Mouse (Mus musculus): ENCODE measurements around the gene Nrap. TPM values are rescaled to one million over a fixed set of nuclear protein-coding genes. Genes with fewer than 3 reads are reported as not detected.

The Nrap gene
- polyA plus RNA-seq, 1 experiment from 2014 or later = 0.41 TPM

DNA sequence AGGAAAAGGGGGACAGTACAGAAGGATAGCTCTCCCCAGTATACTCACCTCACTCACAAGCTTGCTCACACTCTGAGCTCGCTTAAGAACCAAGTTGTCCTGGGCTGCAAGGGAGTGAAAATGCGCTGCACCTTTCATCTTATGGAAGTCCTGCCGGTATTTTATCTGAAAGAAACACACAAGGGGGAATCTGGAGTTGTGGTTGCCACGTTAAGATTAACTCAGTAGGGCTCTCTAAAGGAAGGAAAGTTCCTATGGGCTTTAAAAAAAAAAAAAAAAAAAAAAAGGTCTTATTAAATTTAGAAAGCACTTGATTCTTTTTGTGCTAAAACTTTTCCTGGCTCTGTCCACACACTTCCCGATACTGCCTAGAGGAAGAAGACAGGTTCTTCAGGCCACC is 11.8 kb downstream of the Nrap start:
- Histone ChIP-seq H3K4me2 (replicated peaks; ENCODE audit: low read depth) (no peak overlapping the region), H3K27ac (replicated peaks) (no peak overlapping the region), H3K27me3 (ENCODE audit: control insufficient read depth, insufficient read depth, low read length) (no peaks in the 10 kb centered on the region), H3K4me3 (ENCODE audit: low read depth, low read length) (no peak overlapping the region), H3K4me1 (replicated peaks; ENCODE audit: control insufficient read depth, insufficient read depth) (no peaks in the 10 kb centered on the region), H3K36me3 (ENCODE audit: control insufficient read depth, insufficient read depth, low read length) (no peaks in the 10 kb centered on the region), H3K9ac (ENCODE audit: low read length) (no peak overlapping the region), H3K9me3 (ENCODE audit: control insufficient read depth, low read length) (no peaks in the 10 kb centered on the region)
- TF ChIP-seq CTCF (IDR thresholded peaks at IDR 0.05; ENCODE audit: low read depth) = no peak
- TF ChIP-seq EP300 (optimal IDR thresholded peaks at IDR 0.05) = no peak
- DNase-seq (ENCODE audit: low spot score) (no peak), ATAC-seq (ENCODE audit: low FRiP score, low TSS enrichment) (no peak)
- WGBS = 80% methylated on average over 5 of the region's 5 CpGs

DNA sequence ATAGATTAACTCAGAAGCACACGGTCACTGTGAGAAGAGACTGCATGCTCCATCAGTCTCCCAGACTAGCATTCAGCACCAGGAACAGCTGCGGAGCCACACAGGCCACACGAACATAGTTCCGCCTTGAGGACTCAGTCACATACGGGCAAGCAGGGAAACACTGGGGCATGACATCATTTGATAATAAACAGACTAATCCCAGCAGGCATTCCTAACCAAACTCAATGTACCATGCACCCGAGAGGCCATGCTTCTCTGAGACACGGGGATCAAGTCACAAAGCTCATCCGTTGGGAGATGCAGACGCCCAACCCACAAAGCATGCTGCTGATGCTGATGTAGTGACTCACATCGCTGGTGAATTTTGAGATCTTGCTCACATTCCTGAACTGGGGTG is 15.8 kb downstream of the Nrap start:
- H3K27ac ChIP-seq (replicated peaks) = no peak overlapping the region
- H3K4me1 ChIP-seq (replicated peaks; ENCODE audit: control insufficient read depth, insufficient read depth) = no peaks in the 10 kb centered on the region
- H3K4me2 ChIP-seq (replicated peaks; ENCODE audit: low read depth) = no peak overlapping the region
- TF ChIP-seq CTCF (IDR thresholded peaks at IDR 0.05; ENCODE audit: low read depth) = no peak
- TF ChIP-seq EP300 (optimal IDR thresholded peaks at IDR 0.05) = no peak
- H3K4me3 ChIP-seq (ENCODE audit: low read depth, low read length) = no peak overlapping the region
- no peaks in the 10 kb centered on the region for H3K9me3 ChIP-seq (ENCODE audit: control insufficient read depth, low read length)
- ATAC-seq (ENCODE audit: low FRiP score, low TSS enrichment) = peak; percentile 60; the same call in 1 of the 2 replicates
- WGBS = 40% methylated on average over 10 of the region's 10 CpGs
- H3K9ac ChIP-seq (ENCODE audit: low read length) = no peak overlapping the region
- no peak for DNase-seq (ENCODE audit: low spot score)
- no peaks in the 10 kb centered on the region for H3K27me3 ChIP-seq (ENCODE audit: control insufficient read depth, insufficient read depth, low read length)
- H3K36me3 ChIP-seq (ENCODE audit: control insufficient read depth, insufficient read depth, low read length) = no peaks in the 10 kb centered on the region

DNA sequence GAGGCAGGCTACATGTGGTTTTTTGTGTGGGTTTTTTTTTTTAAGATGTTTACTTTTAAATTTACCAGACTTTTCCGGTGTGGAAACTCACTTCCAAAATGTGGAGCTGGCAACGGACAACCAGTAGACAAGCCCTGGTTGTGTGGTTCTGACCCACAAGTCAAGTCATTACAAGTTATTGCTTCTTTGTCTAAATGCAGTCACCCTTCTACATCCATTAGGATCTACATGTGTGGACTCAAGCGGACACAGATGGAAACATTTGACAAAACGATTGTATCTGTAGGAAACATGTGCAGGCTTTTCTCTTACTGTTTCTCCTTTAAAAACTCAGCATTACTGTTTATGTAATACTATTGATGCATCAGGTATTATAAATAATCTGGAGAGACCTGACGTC is 16.6 kb downstream of the Nrap start:
- no peak overlapping the region for H3K4me3 ChIP-seq (ENCODE audit: low read depth, low read length)
- TF ChIP-seq CTCF (IDR thresholded peaks at IDR 0.05; ENCODE audit: low read depth) (no peak), EP300 (optimal IDR thresholded peaks at IDR 0.05) (no peak)
- no peak overlapping the region for H3K27ac ChIP-seq (replicated peaks)
- no peak overlapping the region for H3K4me2 ChIP-seq (replicated peaks; ENCODE audit: low read depth)
- H3K27me3 ChIP-seq (ENCODE audit: control insufficient read depth, insufficient read depth, low read length) = no peaks in the 10 kb centered on the region
- DNase-seq (ENCODE audit: low spot score) (no peak), ATAC-seq (ENCODE audit: low FRiP score, low TSS enrichment) (no peak)
- H3K9me3 ChIP-seq (ENCODE audit: control insufficient read depth, low read length) = no peaks in the 10 kb centered on the region
- H3K36me3 ChIP-seq (ENCODE audit: control insufficient read depth, insufficient read depth, low read length) = no peaks in the 10 kb centered on the region
- 83% methylated on average over 5 of the region's 5 CpGs for WGBS
- H3K4me1 ChIP-seq (replicated peaks; ENCODE audit: control insufficient read depth, insufficient read depth) = no peaks in the 10 kb centered on the region
- H3K9ac ChIP-seq (ENCODE audit: low read length) = no peak overlapping the region

DNA sequence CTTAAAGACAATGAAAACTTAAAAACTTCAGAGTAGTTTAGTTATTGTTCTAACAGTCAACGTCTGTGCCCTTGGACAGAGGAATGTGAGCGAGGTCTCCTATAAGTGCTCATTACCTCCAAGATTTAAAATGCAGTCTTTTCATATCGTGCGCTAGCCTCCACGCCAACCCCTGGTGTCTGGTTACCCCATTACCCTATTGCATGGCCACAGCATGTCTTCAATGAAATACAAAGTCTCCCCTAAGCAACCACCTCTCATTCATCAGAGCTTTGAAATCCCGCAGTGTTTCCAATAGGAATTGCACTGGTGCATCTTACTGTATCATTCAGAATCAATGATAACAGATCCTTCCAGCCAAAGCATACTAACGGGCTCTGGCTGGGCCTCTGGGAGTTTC is 17.6 kb downstream of the Nrap start:
- no peak overlapping the region for H3K9ac ChIP-seq (ENCODE audit: low read length)
- no peak overlapping the region for H3K4me2 ChIP-seq (replicated peaks; ENCODE audit: low read depth)
- no peaks in the 10 kb centered on the region for H3K36me3 ChIP-seq (ENCODE audit: control insufficient read depth, insufficient read depth, low read length)
- 78% methylated on average over 7 of the region's 7 CpGs for WGBS
- no peaks in the 10 kb centered on the region for H3K9me3 ChIP-seq (ENCODE audit: control insufficient read depth, low read length)
- H3K27ac ChIP-seq (replicated peaks) = no peak overlapping the region
- no peaks in the 10 kb centered on the region for H3K27me3 ChIP-seq (ENCODE audit: control insufficient read depth, insufficient read depth, low read length)
- no peak for TF ChIP-seq EP300 (optimal IDR thresholded peaks at IDR 0.05)
- H3K4me3 ChIP-seq (ENCODE audit: low read depth, low read length) = no peak overlapping the region
- DNase-seq (ENCODE audit: low spot score) (no peak), ATAC-seq (ENCODE audit: low FRiP score, low TSS enrichment) (no peak)
- no peaks in the 10 kb centered on the region for H3K4me1 ChIP-seq (replicated peaks; ENCODE audit: control insufficient read depth, insufficient read depth)

DNA sequence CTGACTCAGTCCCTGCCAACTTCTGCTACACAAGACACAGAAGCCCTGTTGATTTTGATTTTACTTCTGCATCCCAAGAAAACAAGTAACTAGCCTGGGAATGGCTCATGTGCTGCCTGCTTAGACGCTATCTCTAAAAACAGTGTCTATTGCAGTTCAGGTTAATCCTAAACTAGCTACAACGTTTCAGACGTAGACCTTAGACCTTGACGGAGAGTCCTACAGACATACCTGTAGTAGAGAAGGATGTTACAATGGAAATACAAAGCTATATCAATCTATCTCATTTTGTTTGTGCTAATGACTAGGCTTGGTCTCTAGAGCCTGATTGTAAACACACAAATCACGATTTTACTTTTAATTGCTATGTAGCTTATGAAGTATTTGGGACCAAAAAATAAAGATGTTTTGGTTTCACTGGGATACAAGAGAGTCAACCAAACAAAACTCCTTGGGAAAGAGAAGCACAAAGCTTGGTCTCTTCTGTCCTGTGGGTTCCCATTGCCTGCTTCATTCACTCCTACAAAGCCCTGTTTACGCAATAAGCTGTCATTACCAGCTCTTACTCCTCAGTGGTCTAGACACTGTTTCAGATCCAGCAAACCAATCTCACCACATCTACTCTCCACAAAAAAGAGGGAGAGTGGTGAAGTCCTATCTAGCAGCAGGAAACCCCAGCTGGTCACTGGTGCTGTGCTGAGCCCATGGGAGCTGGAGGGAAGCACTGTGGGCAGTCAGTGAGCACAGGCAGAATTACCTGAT is 19.3 kb downstream of the Nrap start:
- H3K4me1 ChIP-seq (replicated peaks; ENCODE audit: control insufficient read depth, insufficient read depth) = no peaks in the 10 kb centered on the region
- no peak for DNase-seq (ENCODE audit: low spot score)
- no peaks in the 10 kb centered on the region for H3K36me3 ChIP-seq (ENCODE audit: control insufficient read depth, insufficient read depth, low read length)
- 83% methylated on average over 6 of the region's 6 CpGs for WGBS
- H3K4me3 ChIP-seq (ENCODE audit: low read depth, low read length) = no peak overlapping the region
- no peak for ATAC-seq (ENCODE audit: low FRiP score, low TSS enrichment)
- TF ChIP-seq EP300 (optimal IDR thresholded peaks at IDR 0.05) (no peak), CTCF (IDR thresholded peaks at IDR 0.05; ENCODE audit: low read depth) (no peak)
- H3K9ac ChIP-seq (ENCODE audit: low read length) = no peak overlapping the region
- no peaks in the 10 kb centered on the region for H3K27me3 ChIP-seq (ENCODE audit: control insufficient read depth, insufficient read depth, low read length)
- H3K4me2 ChIP-seq (replicated peaks; ENCODE audit: low read depth) = no peak overlapping the region
- H3K27ac ChIP-seq (replicated peaks) = no peak overlapping the region
- H3K9me3 ChIP-seq (ENCODE audit: control insufficient read depth, low read length) = no peaks in the 10 kb centered on the region

DNA sequence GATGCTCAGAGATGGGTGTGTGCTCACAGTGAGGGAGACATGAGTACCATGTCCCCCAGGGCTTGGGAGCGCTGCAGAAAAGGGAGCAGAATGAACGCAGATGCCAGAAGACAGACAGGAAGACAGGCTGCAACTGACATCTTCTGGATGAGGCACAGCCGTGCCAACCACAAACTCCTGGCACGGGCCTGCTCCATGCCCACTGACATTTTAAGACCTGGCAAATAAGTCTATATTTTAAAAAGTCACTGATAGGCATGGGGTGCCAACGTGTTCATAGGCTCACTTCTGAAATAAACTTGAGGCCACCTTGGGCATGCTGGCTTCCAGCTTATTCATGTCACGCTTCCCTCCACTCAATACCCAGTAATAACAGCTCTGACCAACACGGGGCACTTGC is 20.9 kb downstream of the Nrap start:
- H3K4me3 ChIP-seq (ENCODE audit: low read depth, low read length) = no peak overlapping the region
- no peak for TF ChIP-seq EP300 (optimal IDR thresholded peaks at IDR 0.05)
- no peak for TF ChIP-seq CTCF (IDR thresholded peaks at IDR 0.05; ENCODE audit: low read depth)

More for the DNA sequence above, 20.9 kb downstream of the Nrap start:
- Histone ChIP-seq H3K27me3 (ENCODE audit: control insufficient read depth, insufficient read depth, low read length) (no peaks in the 10 kb centered on the region), H3K27ac (replicated peaks) (no peak overlapping the region), H3K36me3 (ENCODE audit: control insufficient read depth, insufficient read depth, low read length) (no peaks in the 10 kb centered on the region), H3K4me2 (replicated peaks; ENCODE audit: low read depth) (no peak overlapping the region), H3K4me1 (replicated peaks; ENCODE audit: control insufficient read depth, insufficient read depth) (peaks cover 3% of the 10 kb centered on the region; the same call in 1 of the 2 replicates), H3K9me3 (ENCODE audit: control insufficient read depth, low read length) (no peaks in the 10 kb centered on the region), H3K9ac (ENCODE audit: low read length) (no peak overlapping the region)
- WGBS = 86% methylated on average over 7 of the region's 7 CpGs
- ATAC-seq (ENCODE audit: low FRiP score, low TSS enrichment) (no peak), DNase-seq (ENCODE audit: low spot score) (no peak)

All from stomach, postnatal 0 days (tissue).